Mouse (Mus musculus): ENCODE data around the gene Nxpe5. TPM values are rescaled to one million over a fixed set of nuclear protein-coding genes. Genes with fewer than 3 reads are reported as not detected.

Nxpe5 gene
- polyA plus RNA-seq, 1 experiment from 2014 or later = 21.3 TPM

DNA sequence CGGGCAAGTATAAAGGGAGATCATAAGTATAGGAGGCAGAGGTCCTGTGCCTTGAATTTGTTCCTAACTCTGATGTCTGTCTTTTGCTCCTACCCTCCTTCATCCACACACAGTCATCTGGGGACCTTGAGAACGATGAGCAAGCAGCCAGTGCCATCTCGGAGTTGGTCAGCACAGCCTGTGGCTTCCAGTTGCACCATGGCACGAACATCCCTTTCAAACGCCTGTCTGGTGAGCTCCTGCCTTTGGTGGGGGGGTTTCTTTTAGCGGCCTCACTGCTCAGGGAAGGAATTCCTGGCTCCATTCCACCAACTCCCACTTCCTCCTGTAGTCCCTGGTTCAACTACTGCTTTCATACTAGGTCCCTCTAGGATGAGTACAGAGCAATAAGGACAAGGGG, 32.8 kb downstream of the Nxpe5 start:
- Histone ChIP-seq H3K36me3 (ENCODE audit: inconsistent target) (peaks cover 23% of the 10 kb centered on the region), H3K27ac (peak overlapping the region; percentile 91)

DNA sequence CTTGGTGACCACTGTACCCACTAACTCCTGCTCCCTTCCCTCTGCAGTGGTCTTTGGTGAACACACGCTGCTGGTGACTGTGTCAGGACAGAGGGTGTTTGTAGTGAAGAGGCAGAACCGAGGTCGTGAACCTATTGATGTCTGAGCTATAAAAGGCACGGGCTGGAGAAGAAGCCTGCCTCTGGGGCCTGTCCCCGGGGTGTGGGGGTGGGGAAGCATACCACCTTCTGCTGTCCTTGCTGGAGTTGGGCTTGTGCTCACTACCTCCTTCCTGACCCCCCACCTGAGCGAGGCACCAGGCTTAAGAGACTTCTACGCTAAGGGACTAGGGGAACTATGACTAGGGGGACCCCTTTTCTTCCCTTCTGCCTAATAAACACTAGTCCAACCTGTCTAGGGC, 33.3 kb downstream of the Nxpe5 start:
- peak overlapping the region; percentile 91; the same call in 1 of the 2 replicates for H3K27ac ChIP-seq
- H3K79me2 ChIP-seq (ENCODE audit: inconsistent target) = peaks cover 46% of the 10 kb centered on the region
- 40% methylated on average over 7 of the region's 7 CpGs for WGBS (ENCODE audit: missing documents)

More for the DNA sequence above, 32.8 kb downstream of the Nxpe5 start:
- Histone ChIP-seq H3K79me2 (ENCODE audit: inconsistent target) (peaks cover 46% of the 10 kb centered on the region), H3K4me3 (ENCODE audit: inconsistent target) (no peak overlapping the region)
- WGBS (ENCODE audit: missing documents) = 38% methylated on average over 6 of the region's 6 CpGs

DNA sequence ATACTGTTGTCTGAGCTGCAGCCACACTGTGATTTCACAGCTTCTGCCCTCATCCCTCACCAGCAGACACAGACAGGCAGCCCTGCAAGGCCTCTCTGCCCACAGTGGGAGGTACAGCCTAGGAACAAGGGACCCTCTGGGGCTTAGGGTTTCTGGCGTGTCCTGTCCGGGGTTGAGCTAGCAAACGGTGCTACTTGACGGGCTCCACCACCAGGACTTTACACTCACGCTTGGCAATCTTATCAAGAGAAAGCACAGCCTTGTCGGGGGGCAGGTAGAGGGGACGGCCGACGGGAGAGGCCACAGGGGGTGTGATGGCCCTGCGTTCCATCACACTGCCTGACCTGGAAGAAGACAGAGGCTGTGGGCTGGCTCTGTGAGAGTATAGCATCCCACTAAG, 34.4 kb downstream of the Nxpe5 start:
- peaks cover 46% of the 10 kb centered on the region for H3K79me2 ChIP-seq (ENCODE audit: inconsistent target)
- H3K36me3 ChIP-seq (ENCODE audit: inconsistent target) = peaks cover 23% of the 10 kb centered on the region
- no peak overlapping the region for H3K4me3 ChIP-seq (ENCODE audit: inconsistent target)
- 91% methylated on average over 9 of the region's 10 CpGs for WGBS (ENCODE audit: missing documents)
- no peak overlapping the region for H3K27ac ChIP-seq

More for the DNA sequence above, 33.3 kb downstream of the Nxpe5 start:
- Histone ChIP-seq H3K4me3 (ENCODE audit: inconsistent target) (no peak overlapping the region), H3K36me3 (ENCODE audit: inconsistent target) (peaks cover 23% of the 10 kb centered on the region)

DNA sequence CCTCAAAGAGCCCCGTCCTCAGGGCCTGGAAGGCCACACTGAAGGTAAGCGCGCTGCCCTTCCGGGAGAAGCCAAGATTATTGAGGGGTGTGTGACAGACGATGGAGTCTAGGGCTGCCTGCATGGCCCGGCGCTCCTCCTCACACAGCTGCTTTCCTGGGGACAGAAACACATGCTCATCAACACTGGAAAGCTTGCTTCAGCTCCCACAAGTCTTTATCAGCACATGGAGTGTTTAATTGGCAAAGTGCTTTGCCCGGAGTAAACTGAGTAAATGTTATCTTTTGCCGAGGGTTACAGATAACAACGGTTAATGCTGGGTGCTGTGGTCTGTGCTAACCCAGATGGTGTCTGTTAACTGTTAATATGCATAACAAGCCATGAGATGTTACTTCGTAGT, 35.1 kb downstream of the Nxpe5 start:
- Histone ChIP-seq H3K36me3 (ENCODE audit: inconsistent target) (peaks cover 23% of the 10 kb centered on the region), H3K27ac (no peak overlapping the region), H3K4me3 (ENCODE audit: inconsistent target) (no peak overlapping the region), H3K79me2 (ENCODE audit: inconsistent target) (peaks cover 46% of the 10 kb centered on the region)
- 72% methylated on average over 11 of the region's 11 CpGs for WGBS (ENCODE audit: missing documents)

DNA sequence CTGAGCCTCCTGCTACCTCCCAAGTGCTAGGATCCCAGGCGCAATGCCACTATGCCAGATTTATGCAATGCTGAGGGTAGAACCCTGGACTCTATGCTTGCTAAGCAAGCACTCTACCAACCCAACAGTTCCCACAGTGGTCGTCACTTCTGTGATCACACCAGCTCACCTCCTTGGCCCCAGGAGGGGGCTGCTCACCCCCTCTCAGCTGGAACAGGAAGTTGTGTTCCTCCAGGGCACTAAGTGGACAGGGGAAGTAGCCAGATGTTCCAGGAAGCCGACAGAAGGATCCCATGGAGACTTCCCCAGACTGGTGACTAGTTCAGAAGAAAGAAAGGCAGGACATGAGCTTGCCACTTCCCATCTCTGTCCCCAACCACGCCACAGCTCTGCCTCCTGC, 36.3 kb downstream of the Nxpe5 start:
- peak overlapping the region; percentile 78 for H3K27ac ChIP-seq
- 24% methylated on average over 4 of the region's 4 CpGs for WGBS (ENCODE audit: missing documents)
- peak overlapping the region; percentile 44; the same call in 1 of the 2 replicates for H3K4me3 ChIP-seq (ENCODE audit: inconsistent target)
- H3K36me3 ChIP-seq (ENCODE audit: inconsistent target) = peaks cover 23% of the 10 kb centered on the region
- H3K79me2 ChIP-seq (ENCODE audit: inconsistent target) = peaks cover 46% of the 10 kb centered on the region

DNA sequence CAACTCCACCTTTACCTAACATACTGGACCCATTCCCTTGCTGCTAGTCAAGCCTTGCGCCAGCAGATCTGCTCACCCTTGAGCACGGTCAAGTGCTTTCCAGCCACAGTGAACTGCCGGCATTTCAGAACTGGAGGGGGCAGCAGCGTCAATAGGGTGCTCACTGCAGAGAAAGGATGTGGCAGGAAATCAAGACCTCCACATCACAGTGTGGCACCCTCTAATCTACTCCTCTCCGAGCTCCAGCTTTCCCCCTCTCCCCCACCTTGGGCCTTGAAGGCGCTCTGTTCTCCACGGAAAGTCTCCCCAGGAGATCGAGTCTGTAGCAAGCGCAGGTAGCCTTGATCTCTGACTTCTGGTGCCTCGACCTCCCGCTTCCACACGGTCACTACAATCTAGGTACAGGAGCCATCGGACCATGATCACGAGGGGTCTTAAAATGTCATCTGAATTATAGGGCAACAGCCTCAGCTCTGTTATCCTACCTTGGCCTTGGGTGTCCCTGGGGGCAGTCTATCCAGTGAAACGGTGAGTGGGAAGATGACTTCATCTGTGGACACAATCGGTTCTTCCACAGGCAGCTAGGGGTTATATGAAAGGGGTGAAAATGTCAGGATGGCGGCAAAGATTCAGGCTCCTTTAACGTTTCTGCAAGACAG, 37.0 kb downstream of the Nxpe5 start:
- Histone ChIP-seq H3K79me2 (ENCODE audit: inconsistent target) (peaks cover 46% of the 10 kb centered on the region), H3K36me3 (ENCODE audit: inconsistent target) (peaks cover 23% of the 10 kb centered on the region), H3K4me3 (ENCODE audit: inconsistent target) (peak overlapping the region; percentile 44), H3K27ac (peak overlapping the region; percentile 78)
- 21% methylated on average over 18 of the region's 18 CpGs for WGBS (ENCODE audit: missing documents)

DNA sequence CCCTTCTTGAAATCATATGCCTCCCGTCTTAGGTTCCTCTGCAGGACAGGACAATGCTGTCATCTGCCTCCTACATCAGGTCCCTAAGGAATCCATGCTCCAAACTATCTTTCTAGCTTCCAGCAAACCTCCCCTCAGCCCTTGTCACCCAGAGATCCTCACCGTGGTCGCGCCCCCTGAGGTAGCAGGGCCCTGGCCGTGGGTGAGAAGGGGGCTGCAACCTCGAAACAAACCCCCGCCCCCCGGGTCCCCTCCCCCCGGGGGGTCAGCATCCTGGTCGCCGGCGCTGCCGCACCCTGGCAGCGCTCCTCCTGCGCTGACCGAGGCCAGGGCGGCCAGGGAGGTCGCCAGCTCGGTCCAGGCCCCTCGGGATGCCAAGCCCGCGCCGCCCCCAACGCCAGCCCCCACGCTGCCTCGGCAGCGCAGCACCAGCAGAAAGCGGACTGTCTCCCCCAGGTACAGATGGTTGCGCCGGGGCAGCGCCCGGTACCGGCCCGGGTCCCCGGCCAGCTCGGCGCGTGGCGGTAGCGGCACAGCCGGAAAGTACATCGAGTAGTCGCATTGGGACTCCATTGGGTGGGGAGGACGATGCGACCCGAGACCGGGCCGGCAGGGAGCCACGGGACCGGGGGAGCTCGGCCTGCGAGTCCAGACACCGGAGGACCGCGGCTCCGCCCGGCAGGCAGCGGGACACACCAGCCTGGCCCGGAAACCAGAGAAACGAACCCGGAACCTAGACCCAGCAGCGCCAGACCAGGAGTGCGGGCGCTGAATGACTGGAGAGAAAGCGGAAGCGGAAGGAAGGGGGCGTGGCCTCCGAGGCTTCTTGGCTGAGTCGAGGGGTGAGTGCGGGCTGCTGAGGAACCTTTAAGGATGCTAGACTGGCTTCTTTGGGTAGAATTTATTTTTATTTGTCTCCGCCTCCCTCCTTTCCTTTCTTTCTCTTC, 37.8 kb downstream of the Nxpe5 start, which contains the start of gene BC037034:
Gene BC037034 (minus strand): TSS at position 774 of the 947 bp plus-strand sequence.
- Histone ChIP-seq H3K4me3 (ENCODE audit: inconsistent target) (peak within 1 kb of the TSS; percentile 60), H3K79me2 (ENCODE audit: inconsistent target) (peaks cover 46% of the 10 kb centered on the region), H3K27ac (peak within 1 kb of the TSS; percentile 78), H3K36me3 (ENCODE audit: inconsistent target) (peaks cover 20% of the 10 kb centered on the region)
- WGBS (ENCODE audit: missing documents) = 0% methylated on average over 71 of the region's 71 CpGs

DNA sequence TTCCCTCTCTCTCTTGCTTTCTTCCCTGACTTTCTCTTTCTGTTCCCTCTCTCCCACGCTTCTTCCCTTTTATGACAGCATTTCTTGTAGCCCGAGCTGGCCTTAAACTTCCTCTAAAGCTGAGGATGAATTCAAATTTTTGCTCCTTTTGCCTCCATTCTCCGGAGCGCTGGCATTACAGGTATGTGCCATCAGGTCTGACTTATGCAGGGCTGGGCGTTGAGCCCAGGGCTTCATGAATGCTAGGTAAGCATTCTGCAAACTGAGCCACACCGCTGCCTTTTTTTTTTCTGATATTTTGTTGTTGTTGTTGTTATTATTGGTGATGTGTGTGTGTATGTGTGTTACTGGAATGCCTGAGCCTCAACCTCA, 38.5 kb downstream of the Nxpe5 start:
- H3K27ac ChIP-seq = peak overlapping the region; percentile 58
- H3K4me3 ChIP-seq (ENCODE audit: inconsistent target) = peak overlapping the region; percentile 60
- peaks cover 41% of the 10 kb centered on the region for H3K79me2 ChIP-seq (ENCODE audit: inconsistent target)
- WGBS (ENCODE audit: missing documents) = 4% methylated on average over 6 of the region's 6 CpGs
- H3K36me3 ChIP-seq (ENCODE audit: inconsistent target) = peaks cover 19% of the 10 kb centered on the region

DNA sequence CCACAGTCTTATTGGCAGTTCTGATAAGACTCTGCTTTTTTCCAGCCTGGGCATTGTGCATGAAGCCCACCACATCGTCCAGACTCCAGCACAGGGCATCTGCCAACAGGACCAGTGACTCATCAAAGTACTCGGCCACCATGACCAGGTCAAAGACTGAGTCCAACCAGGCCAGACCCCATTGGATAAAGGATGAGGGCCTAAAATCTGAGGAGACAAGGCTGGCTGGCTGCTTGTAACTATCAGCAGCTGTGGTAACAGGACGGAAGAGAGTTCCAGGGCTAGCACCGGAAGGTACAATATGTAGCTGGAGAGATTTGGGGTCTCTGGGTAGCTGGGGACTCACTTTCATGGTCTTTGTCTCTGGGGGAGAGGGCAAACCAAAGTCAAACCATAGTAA, 40.0 kb downstream of the Nxpe5 start:
- H3K4me3 ChIP-seq (ENCODE audit: inconsistent target) = no peak overlapping the region
- peaks cover 10% of the 10 kb centered on the region; the same call in 1 of the 2 replicates for H3K36me3 ChIP-seq (ENCODE audit: inconsistent target)
- H3K79me2 ChIP-seq (ENCODE audit: inconsistent target) = peaks cover 26% of the 10 kb centered on the region
- 98% methylated on average over 4 of the region's 4 CpGs for WGBS (ENCODE audit: missing documents)
- no peak overlapping the region for H3K27ac ChIP-seq

DNA sequence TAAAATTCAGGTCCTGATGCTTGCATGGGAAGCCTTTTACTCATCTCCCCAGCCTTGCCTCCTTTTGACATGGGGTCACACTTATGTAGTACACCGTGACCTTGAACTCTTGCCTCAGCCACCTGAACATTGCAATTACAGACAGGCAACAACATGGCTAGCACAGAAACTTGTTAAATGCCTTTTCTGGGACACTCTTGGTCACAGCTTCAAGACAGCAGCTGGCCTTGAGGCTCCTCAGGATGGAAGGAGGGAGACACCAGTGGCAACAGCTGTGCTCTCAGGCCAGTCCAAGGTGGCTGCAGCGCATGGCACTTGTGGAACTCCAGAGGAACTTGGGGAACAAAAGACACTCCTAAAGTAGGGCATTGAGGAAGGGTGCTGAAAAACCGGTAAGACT, 41.4 kb downstream of the Nxpe5 start:
- Histone ChIP-seq H3K79me2 (ENCODE audit: inconsistent target) (peaks cover 12% of the 10 kb centered on the region), H3K4me3 (ENCODE audit: inconsistent target) (no peak overlapping the region), H3K36me3 (ENCODE audit: inconsistent target) (no peaks in the 10 kb centered on the region), H3K27ac (no peak overlapping the region)
- WGBS (ENCODE audit: missing documents) = 94% methylated on average over 3 of the region's 3 CpGs

DNA sequence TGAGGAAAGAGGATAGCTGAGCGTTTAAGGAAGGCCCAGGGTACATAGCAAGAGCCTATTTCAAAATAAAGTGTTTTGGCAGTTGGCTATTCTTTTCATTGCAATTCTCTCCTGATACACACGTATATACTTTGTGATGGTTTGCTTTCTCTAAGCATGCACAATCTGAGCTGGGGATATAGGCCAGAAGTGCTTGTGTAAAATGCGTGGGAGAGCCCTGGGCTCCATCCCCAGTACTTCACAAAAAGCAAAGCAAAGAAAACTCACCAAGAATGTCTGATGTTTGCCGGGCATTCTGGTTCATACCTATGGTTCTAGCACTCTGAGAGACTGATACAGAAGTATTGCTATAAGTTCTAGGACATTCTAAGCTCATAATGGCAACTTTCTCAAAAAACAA, 43.3 kb downstream of the Nxpe5 start:
- Histone ChIP-seq H3K79me2 (ENCODE audit: inconsistent target) (no peaks in the 10 kb centered on the region), H3K27ac (no peak overlapping the region), H3K36me3 (ENCODE audit: inconsistent target) (no peaks in the 10 kb centered on the region), H3K4me3 (ENCODE audit: inconsistent target) (no peak overlapping the region)
- WGBS (ENCODE audit: missing documents) = 89% methylated on average over 3 of the region's 4 CpGs

DNA sequence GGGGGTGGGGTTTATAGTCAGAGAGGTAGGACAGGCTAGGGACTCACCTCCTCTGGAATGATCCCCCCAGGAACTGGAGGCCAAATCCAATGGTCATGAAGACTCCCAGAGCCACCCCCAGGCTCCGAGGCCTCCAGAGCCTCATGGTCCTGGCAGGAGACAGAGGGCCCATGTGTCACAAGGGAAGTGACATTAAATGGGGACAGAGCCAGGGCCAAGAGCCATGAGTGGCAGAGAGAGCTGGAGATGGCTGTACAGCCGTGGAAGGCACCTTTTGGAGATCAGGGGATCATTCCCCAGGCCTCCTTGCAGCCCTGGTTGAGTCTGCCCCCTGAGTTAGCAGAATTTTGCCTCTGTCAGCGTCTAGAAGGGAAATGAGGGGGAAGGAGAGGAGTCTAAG, 45.5 kb downstream of the Nxpe5 start:
- WGBS (ENCODE audit: missing documents) = 58% methylated on average over 3 of the region's 3 CpGs

DNA sequence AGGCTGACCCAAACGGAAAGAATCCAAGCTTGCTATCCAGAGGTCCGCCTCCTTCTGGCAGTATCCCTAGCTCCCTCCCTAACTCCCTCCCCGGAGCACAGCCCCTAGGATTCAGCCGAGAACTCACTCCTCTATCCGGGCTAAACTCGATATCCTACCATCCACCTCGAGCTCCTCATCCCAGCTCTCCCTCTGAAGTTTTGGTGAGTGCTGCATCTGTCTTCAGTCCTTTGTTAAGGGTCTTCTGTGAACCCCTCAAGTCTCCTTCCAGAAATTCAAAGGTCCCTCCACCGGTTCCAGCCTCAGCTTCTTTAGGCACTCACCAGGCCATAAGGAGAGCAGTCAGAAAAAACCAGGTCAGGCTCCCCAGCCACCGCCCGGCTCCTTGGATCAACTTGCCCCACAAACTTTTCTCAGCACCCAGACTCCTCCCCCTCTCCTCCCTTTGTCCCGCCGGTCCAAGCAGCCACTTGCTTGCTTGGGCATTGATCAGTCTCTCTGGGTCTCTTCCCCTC, 46.8 kb downstream of the Nxpe5 start, which contains the start of gene Gal3st4:
Gene Gal3st4 (minus strand): TSS at position 432 of the 515 bp plus-strand sequence.
- Histone ChIP-seq H3K27ac (no peak within 1 kb of the TSS), H3K4me3 (ENCODE audit: inconsistent target) (no peak within 1 kb of the TSS), H3K36me3 (ENCODE audit: inconsistent target) (no peaks in the 10 kb centered on the region), H3K79me2 (ENCODE audit: inconsistent target) (no peaks in the 10 kb centered on the region)
- WGBS (ENCODE audit: missing documents) = 65% methylated on average over 12 of the region's 12 CpGs

More for the DNA sequence above, 45.5 kb downstream of the Nxpe5 start:
- Histone ChIP-seq H3K4me3 (ENCODE audit: inconsistent target) (no peak overlapping the region), H3K27ac (no peak overlapping the region), H3K79me2 (ENCODE audit: inconsistent target) (no peaks in the 10 kb centered on the region), H3K36me3 (ENCODE audit: inconsistent target) (no peaks in the 10 kb centered on the region)

DNA sequence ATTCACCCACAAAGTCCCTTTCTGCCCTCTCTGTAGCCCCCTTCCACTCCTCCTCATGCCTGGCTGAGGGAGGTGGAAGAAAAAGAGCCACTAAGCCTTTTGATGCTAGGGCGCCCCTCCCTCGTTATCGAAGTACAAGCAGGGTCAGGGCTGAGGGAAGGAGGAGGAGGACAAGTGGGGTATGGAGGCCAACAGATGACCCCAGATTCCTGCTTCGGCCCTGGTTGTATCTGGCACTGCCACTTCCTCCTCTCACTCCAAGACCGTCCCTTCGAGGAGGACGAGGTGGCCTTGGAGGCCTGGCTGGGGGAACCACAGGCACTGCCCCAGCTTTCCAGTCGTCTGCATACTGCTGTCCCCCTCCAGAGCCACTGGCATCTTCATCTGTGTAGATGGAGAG, 48.5 kb downstream of the Nxpe5 start:
- Histone ChIP-seq H3K4me3 (ENCODE audit: inconsistent target) (no peak overlapping the region), H3K36me3 (ENCODE audit: inconsistent target) (no peaks in the 10 kb centered on the region), H3K79me2 (ENCODE audit: inconsistent target) (no peaks in the 10 kb centered on the region), H3K27ac (no peak overlapping the region)
- WGBS (ENCODE audit: missing documents) = 88% methylated on average over 8 of the region's 8 CpGs
